Mouse (Mus musculus) bone marrow, adult 2 months (tissue): Measurements from ENCODE around the gene Syt1.

Experiments
- CTCF ChIP-seq: fragments of 200-500 bp; IDR thresholded peaks from 2 replicates; pipeline ENCODE4 v1.5.1; 2011; ENCODE audit warnings: low read length, control low read depth; ENCODE audit not compliant: control insufficient read depth, insufficient read depth
- POLR2A ChIP-seq: fragments of 200-500 bp; IDR thresholded peaks from 2 replicates; pipeline ENCODE4 v1.6.1; 2011; ENCODE audit warnings: low read depth, mild to moderate bottlenecking, control low read depth, low read length, borderline replicate concordance; ENCODE audit not compliant: control insufficient read depth

DNA sequence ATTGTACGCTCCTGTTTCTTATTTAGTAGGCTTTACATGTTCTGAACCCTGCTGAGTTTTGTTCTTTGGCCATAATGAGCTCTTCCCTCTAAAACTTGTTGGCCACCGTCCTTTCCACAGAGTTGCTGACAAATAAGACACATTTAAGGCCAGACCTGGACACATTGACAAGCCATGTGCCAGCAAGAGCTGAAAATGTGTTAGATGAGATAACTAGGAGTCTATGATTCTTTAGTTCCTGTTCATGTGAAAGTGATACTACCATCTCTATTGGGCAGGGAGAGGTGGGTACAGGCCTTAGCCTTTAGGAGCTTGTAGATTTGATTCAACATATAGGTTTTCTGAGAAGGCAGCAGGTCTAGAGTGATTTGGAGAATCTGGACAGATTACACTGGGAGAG, 548.9 kb downstream of the Syt1 start:
- TF ChIP-seq CTCF: no peak
- no peak for TF ChIP-seq POLR2A
